In genomic region chr8:107387861-107388260, GRCm38 (mm10) we compare ENCODE assay signal across 9 mouse cellular contexts. TPM values are rescaled to one million over a fixed set of nuclear protein-coding genes. Genes with fewer than 3 reads are reported as not detected.
A peak's percentile ranks its signal among the peaks of the same experiment; 100 is the strongest.
DNase-seq lines count a peak whose midpoint lies in the region; ATAC-seq and TF ChIP-seq lines count a peak whose summit lies in the region.
"Had no signal": no experiment of that assay in that cellular context is flagged by ENCODE, and none has a peak within 500 bp of the region (broad histone marks: within the 10 kb centered on the region; RNA-seq: fewer than 3 reads in every experiment).

No protein-coding gene starts in this region.

- 54% methylated on average over 5 of the region's 5 CpGs for WGBS in lung, postnatal 0 days

- no peaks in the 10 kb centered on the region for H3K9me3 ChIP-seq in ES-E14 (ENCODE audit: control insufficient read depth, insufficient read depth, low read depth, low read length)
- H3K9me3 ChIP-seq in lung, postnatal 0 days (ENCODE audit: low read length) = no peaks in the 10 kb centered on the region
- H3K9me3 ChIP-seq: limb, embryonic 12.5 days had no signal

- H3K27me3 ChIP-seq in lung, postnatal 0 days (replicated peaks; ENCODE audit: insufficient read depth, low read length) = no peaks in the 10 kb centered on the region

- TF ChIP-seq CTCF in lung, postnatal 0 days (IDR thresholded peaks at IDR 0.05) = peak; percentile 42

- peak; percentile 48 for DNase-seq in layer of hippocampus, adult 9-11 months
- DNase-seq in layer of hippocampus, postnatal 36 days = no peak
- peak; percentile 36 for DNase-seq in CD4-positive helper T cell, adult 2 months (ENCODE audit: low read depth, low spot score)
- peak; percentile 29 for DNase-seq in ES-E14 (ENCODE audit: low read depth, low spot score)
- peak; percentile 57 for DNase-seq in embryo, embryonic 11 days
- peak; percentile 55 for DNase-seq in lung, postnatal 0 days (ENCODE audit: low spot score)
- DNase-seq in urinary bladder, postnatal 10 days (ENCODE audit: low spot score) = no peak

- 0 out of 4 replicates have a peak, but pooled peaks cover 0 to 2% of the 10 kb centered on the region in 2 experiments for H3K4me1 ChIP-seq in ES-E14 (ENCODE audit: control insufficient read depth in 2 of 2, insufficient read depth in 2 of 2, low read length in 2 of 2, poor library complexity in 1 of 2)
- H3K4me1 ChIP-seq in lung, postnatal 0 days (ENCODE audit: insufficient read depth, low read depth, low read length) = 0 out of 2 replicates have a peak, but pooled peaks cover 4% of the 10 kb centered on the region

- no peak overlapping the region for H3K4me3 ChIP-seq in ES-E14 (ENCODE audit: insufficient read depth in 1 of 2, low read depth in 1 of 2, low read length in 2 of 2, poor library complexity in 1 of 2, severe bottlenecking in 1 of 2)
- H3K4me3 ChIP-seq in lung, postnatal 0 days (ENCODE audit: low read depth, low read length) = no peak overlapping the region
- H3K4me3 ChIP-seq: limb, embryonic 12.5 days had no signal

- TF ChIP-seq EP300 in lung, postnatal 0 days (IDR thresholded peaks at IDR 0.05) = no peak

- H3K36me3 ChIP-seq in ES-E14 (ENCODE audit: control insufficient read depth, insufficient read depth, low read length, poor library complexity, severe bottlenecking) = no peaks in the 10 kb centered on the region
- H3K36me3 ChIP-seq in lung, postnatal 0 days (ENCODE audit: insufficient read depth, low read length) = no peaks in the 10 kb centered on the region
- H3K36me3 ChIP-seq: limb, embryonic 12.5 days had no signal

- no peak for ATAC-seq in lung, postnatal 0 days
- ATAC-seq in activated CD4-positive, CD25-positive, alpha-beta regulatory T cell, adult 4 months = no peak

- H3K9ac ChIP-seq in ES-E14 (ENCODE audit: insufficient read depth, low read depth, low read length, poor library complexity, severe bottlenecking) = no peak overlapping the region
- no peak overlapping the region for H3K9ac ChIP-seq in lung, postnatal 0 days (replicated peaks; ENCODE audit: low read depth)
- H3K9ac ChIP-seq: limb, embryonic 12.5 days had no signal

- no peak overlapping the region for H3K4me2 ChIP-seq in lung, postnatal 0 days (replicated peaks; ENCODE audit: low read depth, low read length)
- H3K4me2 ChIP-seq: limb, embryonic 12.5 days had no signal

- in situ Hi-C loops in ES-E14 (cut with MboI; ENCODE audit: low sequenced_read_pairs in 2 of 2, unreplicated experiment in 2 of 2) = no loop called here

- no peak overlapping the region for H3K27ac ChIP-seq in ES-E14 (ENCODE audit: insufficient read depth, low read depth, low read length, poor library complexity, severe bottlenecking)
- no peak overlapping the region for H3K27ac ChIP-seq in lung, postnatal 0 days (ENCODE audit: low read length)

TF ChIP-seq in ES-E14, 5 proteins besides CTCF, POLR2A, EP300 and RAD21:
- TF ChIP-seq ZC3H11A (IDR thresholded peaks at IDR 0.05; ENCODE audit: borderline replicate concordance, low read depth, low read length) (peak; percentile 54; the same call in 1 of the 2 replicates), ZNF384 (IDR thresholded peaks at IDR 0.05; ENCODE audit: low read depth, low read length) (no peak), MAFK (IDR thresholded peaks at IDR 0.05; ENCODE audit: insufficient read depth, low read depth, low read length) (no peak), CHD2 (IDR thresholded peaks at IDR 0.05; ENCODE audit: low read depth, low read length) (no peak), HCFC1 (IDR thresholded peaks at IDR 0.05; ENCODE audit: borderline replicate concordance, insufficient read depth, low read length) (no peak)

RNA-seq across cellular contexts. Expression of gene Nqo1, which starts 15.1 kb away (rescaled TPM):
- total RNA-seq in layer of hippocampus, postnatal 36 days (2021) = 1 to 10 TPM; 5.5 to 6.4 TPM
- 9.4 and 12.7 TPM in 2 replicates for total RNA-seq in ES-E14 (2012; rRNA removed)
- polyA plus RNA-seq in lung, postnatal 0 days (2015; fragmentation: Nextera tagmentation; extraction: Ambion mirVana) = 8.1 and 8.2 TPM in 2 replicates
- 1 to 10 TPM; 2.1 to 4.2 TPM for polyA plus RNA-seq in activated CD4-positive, CD25-positive, alpha-beta regulatory T cell, adult 4 months (2017; shearing (Covaris generic))

RNA-seq across cellular contexts. Expression of gene Nob1, which starts 37.0 kb away (rescaled TPM):
- 10 to 100 TPM; 39.9 to 47.7 TPM for total RNA-seq in layer of hippocampus, postnatal 36 days (2021)
- 81.8 and 85.5 TPM in 2 replicates for total RNA-seq in ES-E14 (2012; rRNA removed)
- 26.4 and 27.5 TPM in 2 replicates for polyA plus RNA-seq in lung, postnatal 0 days (2015; fragmentation: Nextera tagmentation; extraction: Ambion mirVana)
- 10 to 100 TPM; 56.2 to 62.4 TPM for polyA plus RNA-seq in activated CD4-positive, CD25-positive, alpha-beta regulatory T cell, adult 4 months (2017; shearing (Covaris generic))

RNA-seq across cellular contexts. Expression of gene Wwp2, which starts 48.3 kb away (rescaled TPM):
- total RNA-seq in layer of hippocampus, postnatal 36 days (2021) = 10 to 100 TPM; 36.7 to 38.8 TPM
- total RNA-seq in ES-E14 (2012; rRNA removed) = 49.2 and 51.8 TPM in 2 replicates
- 27.3 and 28.1 TPM in 2 replicates for polyA plus RNA-seq in lung, postnatal 0 days (2015; fragmentation: Nextera tagmentation; extraction: Ambion mirVana)
- 100 to 1,000 TPM in 1 of 2 experiments, 10 to 100 TPM in 1; 82.0 to 116 TPM for polyA plus RNA-seq in activated CD4-positive, CD25-positive, alpha-beta regulatory T cell, adult 4 months (2017; shearing (Covaris generic))

Comparison
In these comparisons a context has a peak if more than half of its experiments do, and no peak if none do; other contexts are left out.
1. DNase-seq: peak in layer of hippocampus, adult 9-11 months (single experiment), CD4-positive helper T cell, adult 2 months (single experiment), ES-E14 (single experiment), embryo, embryonic 11 days (single experiment) and lung, postnatal 0 days (single experiment); none in layer of hippocampus, postnatal 36 days (0 of 2) and urinary bladder, postnatal 10 days (single experiment).